Mouse (Mus musculus) CH12.LX (cell line): ENCODE data around the gene Fbxw8. TPM values are rescaled to one million over a fixed set of nuclear protein-coding genes. Genes with fewer than 3 reads are reported as not detected.

Source experiments
- DNase-seq: peaks from one replicate; pipeline ENCODE4 v3.0.0-alpha.2; 2013; ENCODE audit errors: extremely low read depth
- H3K27ac ChIP-seq: 2 replicates; pipeline ENCODE4 v1.5.1; 2012; ENCODE audit warnings: low read depth, mild to moderate bottlenecking, control low read depth, moderate library complexity; ENCODE audit not compliant: insufficient read depth
- H3K27me3 ChIP-seq: replicated peaks from 2 replicates; pipeline ENCODE3; 2012; ENCODE audit warnings: inconsistent platforms
- H3K36me3 ChIP-seq, 2 experiments: replicated peaks in 1 of 2; 2 replicates each; pipeline versions ENCODE3 to v1.6.1; 2012; ENCODE audit warnings: inconsistent platforms in 1 of 2, low read length in 1 of 2, mild to moderate bottlenecking in 1 of 2, mixed read lengths in 1 of 2, moderate library complexity in 1 of 2; ENCODE audit not compliant: control insufficient read depth in 1 of 2, insufficient read depth in 1 of 2
- H3K4me1 ChIP-seq, 2 experiments: 2 replicates each; pipeline ENCODE4 v1.6.1; 2012; ENCODE audit warnings: inconsistent platforms in 1 of 2, moderate library complexity in 1 of 2; ENCODE audit not compliant: insufficient read depth in 2 of 2, control insufficient read depth in 1 of 2
- H3K4me2 ChIP-seq: 2 replicates; pipeline ENCODE4 v1.6.1; 2012; ENCODE audit warnings: low read depth, mild to moderate bottlenecking, control low read depth; ENCODE audit not compliant: poor library complexity, insufficient read depth, severe bottlenecking
- H3K4me3 ChIP-seq, 3 experiments: fragments of 150-350 bp in 1 of 3; sonication (generic) in 1 of 3; replicated peaks in 1 of 3; 2 replicates each; pipeline versions ENCODE3 to v1.5.1; 2011 to 2012; ENCODE audit warnings: low read depth in 2 of 3, low read length in 2 of 3, mild to moderate bottlenecking in 2 of 3, moderate library complexity in 2 of 3, control low read depth in 1 of 3, improper control_type of control experiment in 1 of 3, inconsistent platforms in 1 of 3, mixed read lengths in 1 of 3; ENCODE audit not compliant: poor library complexity in 1 of 3
- H3K79me2 ChIP-seq: replicated peaks from 2 replicates; pipeline ENCODE4 v1.6.1; 2012; ENCODE audit warnings: mild to moderate bottlenecking, moderate library complexity; ENCODE audit not compliant: control insufficient read depth, poor library complexity, insufficient read depth, severe bottlenecking; ENCODE audit errors: extremely low read depth
- H3K9ac ChIP-seq: 2 replicates; pipeline ENCODE4 v1.6.1; 2012; ENCODE audit warnings: low read depth, mild to moderate bottlenecking, control low read depth, moderate library complexity; ENCODE audit not compliant: insufficient read depth
- H3K9me3 ChIP-seq: replicated peaks from 2 replicates; pipeline ENCODE3; 2012; ENCODE audit warnings: low read length, inconsistent platforms, mixed read lengths
- BHLHE40 ChIP-seq: IDR thresholded peaks from 2 replicates; pipeline ENCODE4 v1.6.1; 2011; ENCODE audit warnings: mild to moderate bottlenecking, low read depth, low read length, improper control_type of control experiment
- CHD1 ChIP-seq: IDR thresholded peaks from 2 replicates; pipeline ENCODE4 v1.6.1; 2012; ENCODE audit warnings: low read depth, low read length, improper control_type of control experiment, inconsistent platforms
- CTCF ChIP-seq, 2 experiments: IDR thresholded peaks in 1 of 2; conservative IDR thresholded peaks in 1 of 2; 2 replicates each; pipeline ENCODE4 v1.5.1; 2011 to 2012; ENCODE audit warnings: low read depth in 2 of 2, low read length in 2 of 2, improper control_type of control experiment in 1 of 2, inconsistent platforms in 1 of 2, mild to moderate bottlenecking in 1 of 2, moderate library complexity in 1 of 2
- E2F4 ChIP-seq: IDR thresholded peaks from 2 replicates; pipeline ENCODE4 v1.6.1; 2011; ENCODE audit warnings: low read depth, low read length, improper control_type of control experiment; ENCODE audit not compliant: insufficient replicate concordance
- EP300 ChIP-seq: IDR thresholded peaks from 2 replicates; pipeline ENCODE4 v1.6.1; 2011; ENCODE audit warnings: low read length, improper control_type of control experiment
- HCFC1 ChIP-seq: IDR thresholded peaks from 2 replicates; pipeline ENCODE4 v1.6.1; 2012; ENCODE audit warnings: low read depth, mild to moderate bottlenecking, inconsistent platforms, low read length, improper control_type of control experiment
- IRF4 ChIP-seq: IDR thresholded peaks from 2 replicates; pipeline ENCODE4 v1.6.1; 2014; ENCODE audit warnings: low read depth, mild to moderate bottlenecking, inconsistent platforms, low read length, improper control_type of control experiment
- MAFK ChIP-seq: IDR thresholded peaks from 2 replicates; pipeline ENCODE4 v1.6.1; 2011; ENCODE audit warnings: low read length, improper control_type of control experiment; ENCODE audit not compliant: insufficient replicate concordance
- MEF2A ChIP-seq: IDR thresholded peaks from 2 replicates; pipeline ENCODE4 v1.6.1; 2014; ENCODE audit warnings: low read depth, mild to moderate bottlenecking, inconsistent platforms, low read length, improper control_type of control experiment, borderline replicate concordance
- PAX5 ChIP-seq: IDR thresholded peaks from 2 replicates; pipeline ENCODE4 v1.6.1; 2012; ENCODE audit warnings: low read length, inconsistent platforms, mixed read lengths
- POLR2A ChIP-seq: IDR thresholded peaks from 2 replicates; pipeline ENCODE4 v1.6.1; 2011; ENCODE audit warnings: low read depth, mild to moderate bottlenecking, improper control_type of control experiment, low read length
- RCOR1 ChIP-seq: conservative IDR thresholded peaks from 2 replicates; pipeline ENCODE4 v1.6.1; 2012; ENCODE audit warnings: low read depth, mild to moderate bottlenecking, inconsistent platforms, low read length, improper control_type of control experiment
- SMC3 ChIP-seq: IDR thresholded peaks from 2 replicates; pipeline ENCODE4 v1.6.1; 2011; ENCODE audit warnings: low read depth, low read length, improper control_type of control experiment
- TCF12 ChIP-seq: IDR thresholded peaks from 2 replicates; pipeline ENCODE4 v1.6.1; 2014; ENCODE audit warnings: low read depth, mild to moderate bottlenecking, inconsistent platforms, low read length, improper control_type of control experiment
- USF1 ChIP-seq: IDR thresholded peaks from 2 replicates; pipeline ENCODE4 v1.6.1; 2014; ENCODE audit warnings: low read depth, mild to moderate bottlenecking, inconsistent platforms, low read length, improper control_type of control experiment
- USF2 ChIP-seq: conservative IDR thresholded peaks from 2 replicates; pipeline ENCODE4 v1.6.1; 2011; ENCODE audit warnings: low read depth, low read length, improper control_type of control experiment
- ZC3H11A ChIP-seq: IDR thresholded peaks from 2 replicates; pipeline ENCODE4 v1.6.1; 2012; ENCODE audit warnings: low read depth, mild to moderate bottlenecking, inconsistent platforms, low read length, improper control_type of control experiment
- ZKSCAN1 ChIP-seq: IDR thresholded peaks from 2 replicates; pipeline ENCODE4 v1.6.1; 2012; ENCODE audit warnings: low read depth, inconsistent platforms, low read length, improper control_type of control experiment, borderline replicate concordance
- ZNF384 ChIP-seq: IDR thresholded peaks from 2 replicates; pipeline ENCODE4 v1.6.1; 2012; ENCODE audit warnings: low read depth, low read length, improper control_type of control experiment, inconsistent platforms
- dilution Hi-C: fragments of 300-500 bp; cut with MboI; formaldehyde crosslinking; loops from 2 replicates; pipeline ENCODE4 v1.14.3; 2020; ENCODE audit warnings: low sequenced_read_pairs; ENCODE audit not compliant: extremely low pct_unique_long_range_greater_than_20kb, extremely low pct_ligation_motif_present
- in situ Hi-C: fragments of 300-500 bp; cut with MboI; formaldehyde crosslinking; loops from 3 replicates; pipeline ENCODE4 v1.14.3; 2019; ENCODE audit warnings: low sequenced_read_pairs, low pct_ligation_motif_present, low pct_unique_long_range_greater_than_20kb, mixed read lengths
- polyA plus RNA-seq: library from polyadenylated mRNA; unstranded; fragments of >175 nt; gene quantifications from 2 replicates; pipeline ENCODE4 v1.2.1, GENCODE M21; 2012; ENCODE audit warnings: low read depth; ENCODE audit not compliant: insufficient read length
- total RNA-seq, 2 experiments: library from RNA; depleted of rRNA; stranded (reverse); fragments of 300-350 nt in 1 of 2; fragments of >200 nt in 1 of 2; gene quantifications; 2 replicates each; pipeline ENCODE4 v1.2.3; 2012 to 2014

The Fbxw8 gene
- total and polyA plus RNA-seq, 3 experiments: 41.7 to 50.9 (median 47.3) TPM

GRCm38 (mm10) chr5:118045385-118045784 lies 109.9 kb downstream of the Fbxw8 start:
- TF ChIP-seq HCFC1 (no peak), USF2 (no peak), EP300 (no peak), SMC3 (no peak), ZC3H11A (no peak), ZNF384 (no peak), RCOR1 (no peak), E2F4 (no peak), MEF2A (no peak), CHD1 (no peak), ZKSCAN1 (no peak)
- TF ChIP-seq, all 38 proteins: peak for 0
- Histone ChIP-seq H3K27me3 (no peaks in the 10 kb centered on the region), H3K79me2 (no peaks in the 10 kb centered on the region), H3K4me2 (no peak overlapping the region), H3K36me3 (no peaks in the 10 kb centered on the region), H3K27ac (no peak overlapping the region), H3K4me1 (peaks cover 5 to 22% of the 10 kb centered on the region in 2 experiments; a peak in 3 of 4 replicates), H3K4me3 (no peak overlapping the region), H3K9ac (no peak overlapping the region), H3K9me3 (peaks cover 4% of the 10 kb centered on the region)
- in situ Hi-C loops (no loop called here), dilution Hi-C loops (no loop called here)
- DNase-seq: no peak

DNA sequence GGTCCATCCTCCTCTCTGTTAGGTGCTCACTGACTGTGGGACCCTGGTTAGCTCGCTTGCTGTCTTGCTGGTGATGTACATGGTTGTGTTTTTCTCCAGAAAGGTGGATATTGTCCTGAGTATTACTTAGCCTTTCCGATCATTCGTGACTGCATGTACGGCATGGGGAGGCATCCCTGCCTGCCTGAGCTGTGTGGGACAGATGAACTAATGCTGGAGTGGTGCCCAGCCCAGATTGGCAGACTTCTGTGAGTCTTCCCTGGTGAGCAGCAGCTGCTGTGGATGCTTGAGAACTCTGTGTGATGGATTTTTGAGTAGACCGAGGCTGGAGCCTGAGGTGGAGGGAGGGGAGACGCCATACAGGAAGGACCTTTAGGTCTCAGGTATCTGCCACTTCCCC lies 110.4 kb downstream of the Fbxw8 start:
- Histone ChIP-seq H3K4me3 (no peak overlapping the region), H3K27me3 (no peaks in the 10 kb centered on the region), H3K9ac (no peak overlapping the region), H3K9me3 (peaks cover 4% of the 10 kb centered on the region), H3K79me2 (no peaks in the 10 kb centered on the region), H3K27ac (no peak overlapping the region), H3K36me3 (no peaks in the 10 kb centered on the region), H3K4me1 (peaks cover 5 to 17% of the 10 kb centered on the region in 2 experiments; a peak in 3 of 4 replicates), H3K4me2 (no peak overlapping the region)
- DNase-seq: no peak
- in situ Hi-C loops: no loop called here
- TF ChIP-seq ZC3H11A (no peak), ZNF384 (no peak), MAFK (no peak), IRF4 (no peak), TCF12 (no peak), E2F4 (no peak), RCOR1 (no peak), USF1 (no peak), BHLHE40 (no peak), CTCF (conservative IDR thresholded peaks at IDR 0.05 in 1 of 2, IDR thresholded peaks at IDR 0.05 in 1 of 2; ENCODE audit: low read depth in 2 of 2, low read length in 2 of 2) (no peak), PAX5 (no peak), POLR2A (no peak)
- dilution Hi-C loops: no loop called here
